Mouse (Mus musculus) intestine, embryonic 14.5 days (tissue): ENCODE measurements around the gene B3gntl1. TPM values are rescaled to one million over a fixed set of nuclear protein-coding genes. Genes with fewer than 3 reads are reported as not detected.
"Not testable (repeated sequence)": the region's sequence is repeated elsewhere in the genome, so short reads cannot be mapped to it uniquely, and the experiment has no call there.

Source experiments
- ATAC-seq: fragments of 200-750 bp; cut with Nextera tagmentation; replicated peaks from 2 replicates; pipeline ENCODE4 v1.8.0; 2017; ENCODE audit warnings: low read depth, moderate number of reproducible peaks, moderate TSS enrichment, moderate library complexity; ENCODE audit not compliant: low FRiP score, low TSS enrichment
- DNase-seq: peaks from one replicate; pipeline ENCODE4 v3.0.0-alpha.2; 2018; ENCODE audit warnings: low spot score
- H3K27ac ChIP-seq: fragments of 300-500 bp; sonication (generic); 2 replicates; pipeline ENCODE4 v1.5.1; 2014; ENCODE audit warnings: low read depth, mild to moderate bottlenecking, control low read depth
- H3K27me3 ChIP-seq: fragments of 300-500 bp; sonication (generic); replicated peaks from 2 replicates; pipeline ENCODE4 v1.6.1; 2014; ENCODE audit warnings: low read length, control low read depth; ENCODE audit not compliant: control insufficient read depth, insufficient read depth
- H3K36me3 ChIP-seq: fragments of 300-500 bp; sonication (generic); 2 replicates; pipeline ENCODE4 v1.6.1; 2014; ENCODE audit warnings: low read length, control low read depth; ENCODE audit not compliant: control insufficient read depth, insufficient read depth
- H3K4me1 ChIP-seq: fragments of 300-500 bp; sonication (generic); replicated peaks from 2 replicates; pipeline ENCODE4 v1.6.1; 2014; ENCODE audit warnings: low read length, control low read depth, mixed read lengths; ENCODE audit not compliant: control insufficient read depth, insufficient read depth
- H3K4me2 ChIP-seq: fragments of 300-500 bp; sonication (generic); 2 replicates; pipeline ENCODE4 v1.6.1; 2014; ENCODE audit warnings: low read length
- H3K4me3 ChIP-seq: fragments of 300-500 bp; sonication (generic); 2 replicates; pipeline ENCODE4 v1.5.1; 2014; ENCODE audit warnings: low read depth, low read length, control low read depth, mixed read lengths
- H3K9ac ChIP-seq: fragments of 300-500 bp; sonication (generic); 2 replicates; pipeline ENCODE4 v1.6.1; 2014; ENCODE audit warnings: mild to moderate bottlenecking, low read length
- H3K9me3 ChIP-seq: fragments of 300-500 bp; sonication (generic); 2 replicates; pipeline ENCODE4 v1.6.1; 2016; ENCODE audit warnings: low read length, control low read depth; ENCODE audit not compliant: control insufficient read depth
- WGBS: fragments of 180-500 bp; shearing (Covaris S2); extraction: QIAGEN DNeasy Blood & Tissue Kit; methylation state at CpG from one replicate; pipeline ENCODE4 v1.1.7; 2014; 5-methylcytosine and 5-hydroxymethylcytosine counted together
- polyA plus RNA-seq: library from polyadenylated mRNA; unstranded; fragments of >200 nt; fragmentation: Nextera tagmentation; extraction: Ambion mirVana; gene quantifications from 2 replicates; pipeline ENCODE4 v1.2.1, GENCODE M21; 2014

Gene B3gntl1
- polyA plus RNA-seq, 1 experiment from 2014 or later = 8.0 TPM

- ATAC-seq = no peak; the same call in 1 of the 2 replicates
- WGBS = 74% methylated on average over 7 of the region's 7 CpGs
- H3K4me1 ChIP-seq = peaks cover 7% of the 10 kb centered on the region; the same call in 1 of the 2 replicates
- peak overlapping the region; percentile 69 for H3K9ac ChIP-seq
- H3K4me3 ChIP-seq = peak overlapping the region; percentile 76
- peak overlapping the region; percentile 77 for H3K4me2 ChIP-seq
- no peak for DNase-seq
- H3K27ac ChIP-seq = peak overlapping the region; percentile 94
- H3K9me3 ChIP-seq = no peaks in the 10 kb centered on the region
- no peaks in the 10 kb centered on the region for H3K36me3 ChIP-seq
- no peaks in the 10 kb centered on the region for H3K27me3 ChIP-seq
Measured at GRCm38 (mm10) chr11:121673629-121674028, 676 bp upstream of the B3gntl1 start.

GRCm38 (mm10) chr11:121672312-121672989 lies 502 bp downstream of the B3gntl1 start:
- Histone ChIP-seq H3K4me1 (peaks cover 7% of the 10 kb centered on the region; the same call in 1 of the 2 replicates), H3K9me3 (no peaks in the 10 kb centered on the region), H3K36me3 (peaks cover 6% of the 10 kb centered on the region; the same call in 1 of the 2 replicates), H3K27me3 (no peaks in the 10 kb centered on the region), H3K27ac (peak overlapping the region; percentile 94), H3K4me3 (peak overlapping the region; percentile 76), H3K4me2 (peak overlapping the region; percentile 77), H3K9ac (peak overlapping the region; percentile 69)
- WGBS = 2% methylated on average over 22 of the region's 22 CpGs
- DNase-seq (no peak), ATAC-seq (peak; percentile 65)

GRCm38 (mm10) chr11:121670926-121671325 lies 2.0 kb downstream of the B3gntl1 start:
- Histone ChIP-seq H3K9me3 (no peaks in the 10 kb centered on the region), H3K27me3 (no peaks in the 10 kb centered on the region), H3K36me3 (peaks cover 9% of the 10 kb centered on the region; the same call in 1 of the 2 replicates), H3K4me3 (no peak overlapping the region), H3K27ac (no peak overlapping the region), H3K4me1 (peaks cover 7% of the 10 kb centered on the region; the same call in 1 of the 2 replicates), H3K4me2 (no peak overlapping the region), H3K9ac (no peak overlapping the region)
- whole genome bisulfite sequencing = 86% methylated on average over 5 of the region's 5 CpGs
- ATAC-seq (no peak), DNase-seq (peak; percentile 4)

DNA sequence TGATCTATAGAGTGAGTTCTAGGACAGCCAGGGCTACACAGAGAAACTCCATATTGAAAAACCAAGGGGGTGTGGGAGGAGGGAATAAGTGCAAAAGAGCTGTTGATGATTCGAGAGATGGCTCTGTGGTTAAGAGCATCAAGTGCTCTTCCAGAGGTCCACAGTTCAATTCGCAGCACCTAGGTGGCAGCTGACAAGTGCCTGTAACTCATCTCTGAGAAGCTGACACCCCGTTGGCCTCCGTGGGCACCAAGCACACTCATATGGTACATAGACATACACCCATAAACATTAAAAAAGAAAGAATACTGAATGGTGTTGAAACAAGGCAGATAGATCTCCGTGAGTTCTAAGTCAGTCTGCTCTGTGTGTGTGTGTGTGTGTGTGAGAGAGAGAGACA lies 4.2 kb downstream of the B3gntl1 start:
- WGBS = 91% methylated on average over 5 of the region's 5 CpGs
- peaks cover 7% of the 10 kb centered on the region; the same call in 1 of the 2 replicates for H3K4me1 ChIP-seq
- H3K27me3 ChIP-seq = no peaks in the 10 kb centered on the region
- DNase-seq (no peak), ATAC-seq (no peak)
- H3K36me3 ChIP-seq = peaks cover 20% of the 10 kb centered on the region; the same call in 1 of the 2 replicates
- H3K27ac ChIP-seq = no peak overlapping the region
- H3K4me3 ChIP-seq = no peak overlapping the region
- H3K9me3 ChIP-seq = no peaks in the 10 kb centered on the region
- H3K4me2 ChIP-seq = no peak overlapping the region
- H3K9ac ChIP-seq = no peak overlapping the region

GRCm38 (mm10) chr11:121667541-121667940 lies 5.4 kb downstream of the B3gntl1 start:
- WGBS = 92% methylated on average over 4 of the region's 4 CpGs
- Histone ChIP-seq H3K36me3 (peaks cover 20% of the 10 kb centered on the region; the same call in 1 of the 2 replicates), H3K4me3 (no peak overlapping the region), H3K4me2 (no peak overlapping the region), H3K4me1 (peaks cover 7% of the 10 kb centered on the region; the same call in 1 of the 2 replicates), H3K9me3 (no peaks in the 10 kb centered on the region), H3K27ac (no peak overlapping the region), H3K9ac (no peak overlapping the region), H3K27me3 (no peaks in the 10 kb centered on the region)
- DNase-seq = no peak
- ATAC-seq = no peak

- ATAC-seq (no peak), DNase-seq (peak; percentile 33)
- H3K4me1 ChIP-seq = no peaks in the 10 kb centered on the region
- peaks cover 10% of the 10 kb centered on the region; the same call in 1 of the 2 replicates for H3K36me3 ChIP-seq
- H3K9me3 ChIP-seq = no peaks in the 10 kb centered on the region
- WGBS = 80% methylated on average over 2 of the region's 2 CpGs
- no peak overlapping the region for H3K4me2 ChIP-seq
- no peak overlapping the region for H3K4me3 ChIP-seq
- no peak overlapping the region for H3K27ac ChIP-seq
- H3K27me3 ChIP-seq = no peaks in the 10 kb centered on the region
- no peak overlapping the region for H3K9ac ChIP-seq
Measured at GRCm38 (mm10) chr11:121661116-121661515, 11.8 kb downstream of the B3gntl1 start.

- H3K4me2 ChIP-seq, H3K27me3 ChIP-seq, ATAC-seq, H3K4me1 ChIP-seq, H3K27ac ChIP-seq, H3K9ac ChIP-seq, H3K4me3 ChIP-seq, H3K9me3 ChIP-seq: not testable (repeated sequence)
- peak; percentile 25 for DNase-seq
- peaks cover 10% of the 10 kb centered on the region; the same call in 1 of the 2 replicates for H3K36me3 ChIP-seq
- 90% methylated on average over 2 of the region's 2 CpGs for WGBS
Measured at GRCm38 (mm10) chr11:121660604-121661003, 12.3 kb downstream of the B3gntl1 start.

GRCm38 (mm10) chr11:121658151-121658550 lies 14.8 kb downstream of the B3gntl1 start:
- Histone ChIP-seq H3K36me3 (no peaks in the 10 kb centered on the region), H3K27ac (no peak overlapping the region), H3K27me3 (no peaks in the 10 kb centered on the region), H3K9me3 (no peaks in the 10 kb centered on the region), H3K9ac (no peak overlapping the region), H3K4me3 (no peak overlapping the region), H3K4me1 (no peaks in the 10 kb centered on the region), H3K4me2 (no peak overlapping the region)
- WGBS = 34% methylated on average over 1 of the region's 1 CpGs
- no peak for DNase-seq
- no peak for ATAC-seq
